Mouse (Mus musculus) C2C12 (cell line): ENCODE measurements around the gene Il13ra1.

Source experiments
- CTCF ChIP-seq: IDR thresholded peaks from one replicate; pipeline ENCODE4 v1.5.1; 2011; ENCODE audit not compliant: control insufficient read depth, insufficient read depth, insufficient read length
- FOSL1 ChIP-seq: IDR thresholded peaks from one replicate; pipeline ENCODE4 v1.8.0; 2011; ENCODE audit warnings: mild to moderate bottlenecking, low read length; ENCODE audit not compliant: poor library complexity, insufficient read depth, severe bottlenecking
- MAX ChIP-seq: IDR thresholded peaks from one replicate; pipeline ENCODE4 v1.6.1; 2011; ENCODE audit warnings: mild to moderate bottlenecking, control low read depth
- MYOD1 ChIP-seq: IDR thresholded peaks from one replicate; pipeline ENCODE4 v1.6.1; 2011; ENCODE audit warnings: low read depth; ENCODE audit not compliant: control insufficient read depth, insufficient read length
- USF1 ChIP-seq: IDR thresholded peaks from one replicate; pipeline ENCODE4 v1.6.1; 2011; ENCODE audit warnings: low read depth, mild to moderate bottlenecking, control low read depth, moderate library complexity

GRCm38 (mm10) chrX:36088464-36089256 lies 23.2 kb upstream of the Il13ra1 start:
- no peak for TF ChIP-seq USF1
- TF ChIP-seq CTCF, result no peak
- no peak for TF ChIP-seq MAX
- no peak for TF ChIP-seq MYOD1
- no peak for TF ChIP-seq FOSL1
